8 mouse cellular contexts compared by ENCODE assay signal in the genomic region with DNA sequence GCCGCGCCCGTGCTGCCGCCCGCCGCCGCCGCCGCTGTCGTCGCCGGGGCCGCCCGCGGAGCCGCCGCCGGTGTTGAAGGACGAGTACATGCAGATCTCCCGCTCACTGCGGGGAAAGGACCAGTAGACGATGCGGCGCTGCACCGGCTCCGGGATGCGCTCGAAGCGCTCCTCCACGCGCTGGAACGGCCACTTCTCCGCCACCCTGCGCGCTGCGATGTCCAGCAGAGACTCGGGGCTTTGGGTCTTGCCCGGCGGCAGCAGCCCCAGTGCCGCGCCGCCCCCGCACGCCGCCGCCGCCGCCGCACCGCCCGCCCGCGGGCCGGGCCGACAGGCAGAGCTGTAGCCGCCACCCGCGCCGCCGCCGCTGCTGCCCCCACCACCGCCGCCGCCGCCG.
DNase-seq lines count a peak whose midpoint lies in the region; ATAC-seq and TF ChIP-seq lines count a peak whose summit lies in the region.

No protein-coding gene starts in this region.

- H3K27ac ChIP-seq in heart, embryonic 12.5 days (ENCODE audit: poor library complexity, severe bottlenecking), result peak overlapping the region; percentile 87
- peak overlapping the region; percentile 95 for H3K27ac ChIP-seq in hindbrain, embryonic 16.5 days (ENCODE audit: low read depth, low read length)
- peak overlapping the region; percentile 90 for H3K27ac ChIP-seq in midbrain, postnatal 0 days (ENCODE audit: low read depth, low read length)

- no peak; the same call in none of the 2 replicates for ATAC-seq in heart, embryonic 12.5 days (ENCODE audit: insufficient number of reproducible peaks, low FRiP score)
- ATAC-seq in hindbrain, embryonic 16.5 days, result no peak; the same call in 1 of the 2 replicates
- peak; percentile 15; the same call in 1 of the 2 replicates for ATAC-seq in midbrain, postnatal 0 days (ENCODE audit: low FRiP score)

- 7% methylated on average over 65 of the region's 66 CpGs for WGBS in heart, embryonic 12.5 days
- WGBS in hindbrain, embryonic 16.5 days, result 0% methylated on average over 42 of the region's 66 CpGs
- WGBS in midbrain, postnatal 0 days, result 0% methylated on average over 9 of the region's 66 CpGs

- H3K4me3 ChIP-seq in heart, embryonic 12.5 days, result peak overlapping the region; percentile 85
- peak overlapping the region; percentile 93 for H3K4me3 ChIP-seq in hindbrain, embryonic 16.5 days (ENCODE audit: low read length)
- H3K4me3 ChIP-seq in midbrain, postnatal 0 days (ENCODE audit: low read depth, low read length), result peak overlapping the region; percentile 86

- peaks cover 16% of the 10 kb centered on the region for H3K4me1 ChIP-seq in heart, embryonic 12.5 days (replicated peaks)
- H3K4me1 ChIP-seq in hindbrain, embryonic 16.5 days (ENCODE audit: control insufficient read depth, insufficient read depth, low read depth, low read length), result peaks cover 21% of the 10 kb centered on the region
- 0 out of 2 replicates have a peak, but pooled peaks cover 9% of the 10 kb centered on the region for H3K4me1 ChIP-seq in midbrain, postnatal 0 days (ENCODE audit: insufficient read depth, low read length)

- no peaks in the 10 kb centered on the region for H3K9me3 ChIP-seq in heart, embryonic 12.5 days (replicated peaks)
- no peaks in the 10 kb centered on the region; the same call in 1 of the 2 replicates for H3K9me3 ChIP-seq in hindbrain, embryonic 16.5 days (ENCODE audit: control insufficient read depth, low read length)
- no peaks in the 10 kb centered on the region for H3K9me3 ChIP-seq in midbrain, postnatal 0 days (ENCODE audit: low read length)

- peaks cover 18% of the 10 kb centered on the region for H3K27me3 ChIP-seq in heart, embryonic 12.5 days (replicated peaks)
- H3K27me3 ChIP-seq in hindbrain, embryonic 16.5 days (replicated peaks; ENCODE audit: control insufficient read depth, insufficient read depth, low read length), result no peaks in the 10 kb centered on the region
- no peaks in the 10 kb centered on the region for H3K27me3 ChIP-seq in midbrain, postnatal 0 days (ENCODE audit: insufficient read depth, low read length)

- TF ChIP-seq CTCF in midbrain, postnatal 0 days (IDR thresholded peaks at IDR 0.05), result no peak

- no peak for DNase-seq in heart, adult 8-10 months (ENCODE audit: low spot score)
- DNase-seq in urinary bladder, postnatal 10 days (ENCODE audit: low spot score), result peak; percentile 12
- no peak for DNase-seq in urinary bladder, postnatal 25 days (ENCODE audit: low spot score)
- peak; percentile 46 for DNase-seq in midbrain, postnatal 0 days (ENCODE audit: low spot score)
- DNase-seq in adrenal gland, adult 2 months, result no peak
- DNase-seq in frontal cortex, postnatal 14 days (ENCODE audit: low spot score in 2 of 2), result no peak

- peak overlapping the region; percentile 82 for H3K4me2 ChIP-seq in heart, embryonic 12.5 days
- H3K4me2 ChIP-seq in hindbrain, embryonic 16.5 days (ENCODE audit: low read length), result peak overlapping the region; percentile 63
- peak overlapping the region; percentile 64 for H3K4me2 ChIP-seq in midbrain, postnatal 0 days (ENCODE audit: low read depth, low read length, poor library complexity, severe bottlenecking)

- no peaks in the 10 kb centered on the region for H3K36me3 ChIP-seq in heart, embryonic 12.5 days
- H3K36me3 ChIP-seq in hindbrain, embryonic 16.5 days (ENCODE audit: control insufficient read depth, insufficient read depth, low read length), result no peaks in the 10 kb centered on the region
- H3K36me3 ChIP-seq in midbrain, postnatal 0 days (ENCODE audit: insufficient read depth, low read length), result no peaks in the 10 kb centered on the region

- peak overlapping the region; percentile 88 for H3K9ac ChIP-seq in heart, embryonic 12.5 days
- H3K9ac ChIP-seq in hindbrain, embryonic 16.5 days (ENCODE audit: low read depth, low read length), result peak overlapping the region; percentile 95
- H3K9ac ChIP-seq in midbrain, postnatal 0 days (replicated peaks; ENCODE audit: low read length, poor library complexity, severe bottlenecking), result peak overlapping the region; percentile 88

Comparison
In these comparisons a context has a peak if more than half of its experiments do, and no peak if none do; other contexts are left out.
1. DNase-seq: peak in urinary bladder, postnatal 10 days (single experiment) and midbrain, postnatal 0 days (single experiment); none in heart, adult 8-10 months (single experiment), urinary bladder, postnatal 25 days (single experiment), adrenal gland, adult 2 months (single experiment) and frontal cortex, postnatal 14 days (0 of 2).
2. Peak in every context shown above with its lines, with median percentiles within 50 percentile points of each other: H3K27ac ChIP-seq, H3K4me2 ChIP-seq, H3K4me3 ChIP-seq and H3K9ac ChIP-seq.